Mouse (Mus musculus): ENCODE results near the gene Panx2.

DNA sequence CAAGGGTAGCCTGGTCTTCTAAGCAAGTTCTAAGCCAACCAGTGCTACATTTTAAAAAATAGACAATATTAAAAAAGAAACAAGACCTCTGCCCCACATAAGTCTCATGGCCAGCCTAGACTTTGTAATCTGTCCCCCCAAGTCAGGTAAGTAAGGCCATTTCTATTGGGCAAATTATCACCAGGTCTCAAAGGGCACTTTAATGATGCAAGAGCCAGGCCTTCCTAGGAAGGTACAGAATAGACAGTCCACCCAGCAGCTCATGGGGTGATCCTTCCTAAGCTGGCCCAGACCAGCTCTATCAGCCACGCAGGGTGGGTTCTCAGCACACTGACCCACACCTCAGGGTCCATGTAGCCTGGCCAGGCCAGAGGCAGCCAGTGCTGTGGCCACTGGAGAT, 24.4 kb downstream of the Panx2 start:
- TF ChIP-seq CTCF (IDR thresholded peaks at IDR 0.05; ENCODE audit: low read depth, low read length) (no peak), EP300 (IDR thresholded peaks at IDR 0.05; ENCODE audit: insufficient read depth, low read depth, low read length) (no peak)

Data from ES-Bruce4 (cell line).